Mouse (Mus musculus): Measurements from ENCODE around the gene Selenow. TPM values are rescaled to one million over a fixed set of nuclear protein-coding genes. Genes with fewer than 3 reads are reported as not detected.

Selenow gene
- polyA plus RNA-seq, 1 experiment from 2014 or later, result 763 TPM

- no peak for TF ChIP-seq CTCF (IDR thresholded peaks at IDR 0.05; ENCODE audit: low read depth)
- H3K4me2 ChIP-seq (ENCODE audit: low read length), result no peak overlapping the region
- H3K36me3 ChIP-seq (ENCODE audit: insufficient read depth, low read length), result no peaks in the 10 kb centered on the region
- H3K9me3 ChIP-seq (replicated peaks; ENCODE audit: low read length), result no peaks in the 10 kb centered on the region
- no peaks in the 10 kb centered on the region for H3K4me1 ChIP-seq (replicated peaks; ENCODE audit: insufficient read depth, low read length)
- ATAC-seq (replicated peaks; ENCODE audit: low FRiP score, low read depth) (no peak), DNase-seq (ENCODE audit: low spot score) (no peak)
- no peak overlapping the region for H3K27ac ChIP-seq
- no peaks in the 10 kb centered on the region for H3K27me3 ChIP-seq (ENCODE audit: insufficient read depth, low read length)
- no peak overlapping the region for H3K4me3 ChIP-seq (replicated peaks; ENCODE audit: low read depth, low read length)
- WGBS, result 72% methylated on average over 9 of the region's 9 CpGs
- no peak overlapping the region for H3K9ac ChIP-seq (ENCODE audit: low read depth, low read length)
Observed at GRCm38 (mm10) chr7:15901366-15902048, 20.7 kb downstream of the Selenow start.

- whole genome bisulfite sequencing, result 61% methylated on average over 1 of the region's 1 CpGs
- Histone ChIP-seq H3K27me3 (ENCODE audit: insufficient read depth, low read length) (no peaks in the 10 kb centered on the region), H3K4me2 (ENCODE audit: low read length) (no peak overlapping the region), H3K9ac (ENCODE audit: low read depth, low read length) (no peak overlapping the region), H3K27ac (no peak overlapping the region), H3K4me3 (replicated peaks; ENCODE audit: low read depth, low read length) (no peak overlapping the region), H3K9me3 (replicated peaks; ENCODE audit: low read length) (no peaks in the 10 kb centered on the region), H3K36me3 (ENCODE audit: insufficient read depth, low read length) (no peaks in the 10 kb centered on the region), H3K4me1 (replicated peaks; ENCODE audit: insufficient read depth, low read length) (no peaks in the 10 kb centered on the region)
- ATAC-seq (replicated peaks; ENCODE audit: low FRiP score, low read depth) (no peak), DNase-seq (ENCODE audit: low spot score) (no peak)
- TF ChIP-seq CTCF (IDR thresholded peaks at IDR 0.05; ENCODE audit: low read depth), result no peak
Observed at GRCm38 (mm10) chr7:15894251-15894650, 28.0 kb downstream of the Selenow start.

- ATAC-seq (replicated peaks; ENCODE audit: low FRiP score, low read depth) (no peak), DNase-seq (ENCODE audit: low spot score) (no peak)
- Histone ChIP-seq H3K9me3 (replicated peaks; ENCODE audit: low read length) (no peaks in the 10 kb centered on the region), H3K27me3 (ENCODE audit: insufficient read depth, low read length) (no peaks in the 10 kb centered on the region), H3K27ac (no peak overlapping the region), H3K4me2 (ENCODE audit: low read length) (no peak overlapping the region), H3K36me3 (ENCODE audit: insufficient read depth, low read length) (no peaks in the 10 kb centered on the region), H3K4me1 (replicated peaks; ENCODE audit: insufficient read depth, low read length) (no peaks in the 10 kb centered on the region), H3K4me3 (replicated peaks; ENCODE audit: low read depth, low read length) (no peak overlapping the region), H3K9ac (ENCODE audit: low read depth, low read length) (no peak overlapping the region)
- 86% methylated on average over 2 of the region's 2 CpGs for WGBS
- TF ChIP-seq CTCF (IDR thresholded peaks at IDR 0.05; ENCODE audit: low read depth), result no peak
Observed at GRCm38 (mm10) chr7:15884127-15884526, 38.1 kb downstream of the Selenow start.

- no peak within 1 kb of the TSS for H3K4me3 ChIP-seq (replicated peaks; ENCODE audit: low read depth, low read length)
- H3K9me3 ChIP-seq (replicated peaks; ENCODE audit: low read length), result no peaks in the 10 kb centered on the region
- no peak for DNase-seq (ENCODE audit: low spot score)
- no peak within 1 kb of the TSS for H3K27ac ChIP-seq
- 86% methylated on average over 2 of the region's 2 CpGs for WGBS
- no peaks in the 10 kb centered on the region for H3K36me3 ChIP-seq (ENCODE audit: insufficient read depth, low read length)
- H3K4me2 ChIP-seq (ENCODE audit: low read length), result no peak within 1 kb of the TSS
- TF ChIP-seq CTCF (IDR thresholded peaks at IDR 0.05; ENCODE audit: low read depth), result no peak
- no peaks in the 10 kb centered on the region for H3K27me3 ChIP-seq (ENCODE audit: insufficient read depth, low read length)
- no peak for ATAC-seq (replicated peaks; ENCODE audit: low FRiP score, low read depth)
- no peaks in the 10 kb centered on the region for H3K4me1 ChIP-seq (replicated peaks; ENCODE audit: insufficient read depth, low read length)
- H3K9ac ChIP-seq (ENCODE audit: low read depth, low read length), result no peak within 1 kb of the TSS
Observed at GRCm38 (mm10) chr7:15882317-15882716, 39.9 kb downstream of the Selenow start, which contains the start of gene Crxos. Gene Crxos, plus strand, starts transcription at chr7:15882617.

- TF ChIP-seq CTCF (IDR thresholded peaks at IDR 0.05; ENCODE audit: low read depth), result no peak
- Histone ChIP-seq H3K9ac (ENCODE audit: low read depth, low read length) (no peak overlapping the region), H3K27me3 (ENCODE audit: insufficient read depth, low read length) (no peaks in the 10 kb centered on the region), H3K9me3 (replicated peaks; ENCODE audit: low read length) (no peaks in the 10 kb centered on the region), H3K4me2 (ENCODE audit: low read length) (no peak overlapping the region), H3K27ac (no peak overlapping the region), H3K4me1 (replicated peaks; ENCODE audit: insufficient read depth, low read length) (no peaks in the 10 kb centered on the region), H3K36me3 (ENCODE audit: insufficient read depth, low read length) (no peaks in the 10 kb centered on the region), H3K4me3 (replicated peaks; ENCODE audit: low read depth, low read length) (no peak overlapping the region)
- ATAC-seq (replicated peaks; ENCODE audit: low FRiP score, low read depth) (no peak), DNase-seq (ENCODE audit: low spot score) (no peak)
- 63% methylated on average over 3 of the region's 3 CpGs for WGBS
Observed at GRCm38 (mm10) chr7:15881831-15882230, 40.4 kb downstream of the Selenow start.

DNA sequence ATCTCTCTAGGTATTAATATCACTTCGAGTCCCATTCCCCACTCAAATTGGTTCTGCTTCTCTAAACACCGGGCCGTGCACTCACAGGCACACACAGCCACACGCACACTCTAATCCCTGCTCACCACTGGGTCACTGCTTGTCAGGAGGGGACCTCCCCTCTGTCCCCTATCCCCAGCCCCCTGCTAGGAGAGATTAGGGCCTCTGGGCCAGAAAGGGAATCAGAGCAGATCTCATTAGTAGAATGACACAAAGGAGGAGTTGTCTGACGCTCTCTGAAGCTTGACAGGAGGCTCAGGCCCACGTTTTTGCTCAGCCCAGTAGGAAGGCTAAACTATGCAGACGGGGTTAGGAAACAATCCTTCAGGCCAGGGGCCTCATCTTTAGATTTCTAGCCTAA is 40.8 kb downstream of the Selenow start:
- Histone ChIP-seq H3K4me3 (replicated peaks; ENCODE audit: low read depth, low read length) (no peak overlapping the region), H3K4me1 (replicated peaks; ENCODE audit: insufficient read depth, low read length) (no peaks in the 10 kb centered on the region), H3K27ac (no peak overlapping the region), H3K4me2 (ENCODE audit: low read length) (no peak overlapping the region), H3K9me3 (replicated peaks; ENCODE audit: low read length) (no peaks in the 10 kb centered on the region), H3K36me3 (ENCODE audit: insufficient read depth, low read length) (no peaks in the 10 kb centered on the region), H3K27me3 (ENCODE audit: insufficient read depth, low read length) (no peaks in the 10 kb centered on the region), H3K9ac (ENCODE audit: low read depth, low read length) (no peak overlapping the region)
- peak; percentile 7 for DNase-seq (ENCODE audit: low spot score)
- ATAC-seq (replicated peaks; ENCODE audit: low FRiP score, low read depth), result no peak
- no peak for TF ChIP-seq CTCF (IDR thresholded peaks at IDR 0.05; ENCODE audit: low read depth)
- WGBS, result 22% methylated on average over 7 of the region's 7 CpGs

GRCm38 (mm10) chr7:15879756-15880155 is 42.4 kb downstream of the Selenow start, which contains the start of gene Crx:
Gene Crx, minus strand, starts transcription at chr7:15879968.
- Histone ChIP-seq H3K4me2 (ENCODE audit: low read length) (no peak within 1 kb of the TSS), H3K27me3 (ENCODE audit: insufficient read depth, low read length) (no peaks in the 10 kb centered on the region), H3K9ac (ENCODE audit: low read depth, low read length) (no peak within 1 kb of the TSS), H3K36me3 (ENCODE audit: insufficient read depth, low read length) (no peaks in the 10 kb centered on the region), H3K4me1 (replicated peaks; ENCODE audit: insufficient read depth, low read length) (no peaks in the 10 kb centered on the region), H3K9me3 (replicated peaks; ENCODE audit: low read length) (no peaks in the 10 kb centered on the region), H3K27ac (no peak within 1 kb of the TSS), H3K4me3 (replicated peaks; ENCODE audit: low read depth, low read length) (no peak within 1 kb of the TSS)
- TF ChIP-seq CTCF (IDR thresholded peaks at IDR 0.05; ENCODE audit: low read depth), result no peak
- 32% methylated on average over 4 of the region's 4 CpGs for WGBS
- DNase-seq (ENCODE audit: low spot score), result no peak
- ATAC-seq (replicated peaks; ENCODE audit: low FRiP score, low read depth), result no peak

Other genes starting within 250 kb of the Selenow start
- not detected in 2 replicates for gene Obox5, start 172.3 kb downstream of the Selenow start, polyA plus RNA-seq (2015; fragmentation: Nextera tagmentation; extraction: Ambion mirVana)
- gene Obox6, start 82.7 kb downstream of the Selenow start, polyA plus RNA-seq (2015; fragmentation: Nextera tagmentation; extraction: Ambion mirVana), result not detected in 2 replicates
- not detected in 2 replicates for gene Crx, start 42.4 kb downstream of the Selenow start, polyA plus RNA-seq (2015; fragmentation: Nextera tagmentation; extraction: Ambion mirVana)
- gene Crxos, start 39.8 kb downstream of the Selenow start, polyA plus RNA-seq (2015; fragmentation: Nextera tagmentation; extraction: Ambion mirVana), result not detected in 2 replicates
- gene Nop53, start 23.7 kb upstream of the Selenow start, polyA plus RNA-seq (2015; fragmentation: Nextera tagmentation; extraction: Ambion mirVana), result 213 and 221 TPM in 2 replicates
- gene Ehd2, start 45.2 kb upstream of the Selenow start, polyA plus RNA-seq (2015; fragmentation: Nextera tagmentation; extraction: Ambion mirVana), result 24.6 and 26.6 TPM in 2 replicates
- 3.2 and 3.3 TPM in 2 replicates for gene Bicra, start 125.5 kb upstream of the Selenow start, polyA plus RNA-seq (2015; fragmentation: Nextera tagmentation; extraction: Ambion mirVana)
- gene Zfp541, start 139.4 kb upstream of the Selenow start, polyA plus RNA-seq (2015; fragmentation: Nextera tagmentation; extraction: Ambion mirVana), result 0.05 TPM in 2 replicates
- 178 and 193 TPM in 2 replicates for gene Napa, start 176.1 kb upstream of the Selenow start, polyA plus RNA-seq (2015; fragmentation: Nextera tagmentation; extraction: Ambion mirVana)
- 21.0 and 24.8 TPM in 2 replicates for gene Kptn, start 197.5 kb upstream of the Selenow start, polyA plus RNA-seq (2015; fragmentation: Nextera tagmentation; extraction: Ambion mirVana)
- gene Slc8a2, start 207.4 kb upstream of the Selenow start, polyA plus RNA-seq (2015; fragmentation: Nextera tagmentation; extraction: Ambion mirVana), result 0.06 and 0.07 TPM in 2 replicates

All from kidney, postnatal 0 days (tissue).